Mouse (Mus musculus) neural tube, embryonic 13.5 days (tissue): ENCODE data around the gene Gprin1. TPM values are rescaled to one million over a fixed set of nuclear protein-coding genes. Genes with fewer than 3 reads are reported as not detected.

Experiments
- ATAC-seq: fragments of 200-750 bp; cut with Nextera tagmentation; 2 replicates; pipeline ENCODE4 v1.8.0; 2017; ENCODE audit warnings: low read depth, mild to moderate bottlenecking, moderate TSS enrichment, moderate library complexity
- H3K27ac ChIP-seq: fragments of 300-500 bp; sonication (generic); replicated peaks from 2 replicates; pipeline ENCODE4 v1.5.1; 2015; ENCODE audit warnings: moderate library complexity, mild to moderate bottlenecking, inconsistent platforms
- H3K27me3 ChIP-seq: fragments of 300-500 bp; sonication (generic); 2 replicates; pipeline ENCODE4 v1.6.1; 2015; ENCODE audit warnings: mild to moderate bottlenecking, inconsistent platforms
- H3K36me3 ChIP-seq: fragments of 300-500 bp; sonication (generic); 2 replicates; pipeline ENCODE4 v1.6.1; 2015; ENCODE audit warnings: mild to moderate bottlenecking, inconsistent platforms
- H3K4me1 ChIP-seq: fragments of 300-500 bp; sonication (generic); replicated peaks from 2 replicates; pipeline ENCODE4 v1.6.1; 2015; ENCODE audit warnings: inconsistent platforms
- H3K4me2 ChIP-seq: fragments of 300-500 bp; sonication (generic); 2 replicates; pipeline ENCODE4 v1.6.1; 2015; ENCODE audit warnings: inconsistent platforms, mild to moderate bottlenecking, moderate library complexity
- H3K4me3 ChIP-seq: fragments of 300-500 bp; sonication (generic); 2 replicates; pipeline ENCODE4 v1.5.1; 2015; ENCODE audit warnings: mild to moderate bottlenecking, inconsistent platforms
- H3K9ac ChIP-seq: fragments of 300-500 bp; sonication (generic); 2 replicates; pipeline ENCODE4 v1.6.1; 2015; ENCODE audit warnings: moderate library complexity, mild to moderate bottlenecking, inconsistent platforms
- H3K9me3 ChIP-seq: fragments of 300-500 bp; sonication (generic); 2 replicates; pipeline ENCODE4 v1.6.1; 2016; ENCODE audit warnings: inconsistent platforms
- WGBS: fragments of 180-500 bp; shearing (Covaris S2); methylation state at CpG from one replicate; pipeline ENCODE4 v1.1.7; 2015; 5-methylcytosine and 5-hydroxymethylcytosine counted together
- polyA plus RNA-seq: library from polyadenylated mRNA; unstranded; fragments of >200 nt; fragmentation: Nextera tagmentation; extraction: Ambion mirVana; gene quantifications from 2 replicates; pipeline ENCODE4 v1.2.1, GENCODE M21; 2015

Gene Gprin1
- polyA plus RNA-seq, 1 experiment from 2014 or later = 17.5 TPM

DNA sequence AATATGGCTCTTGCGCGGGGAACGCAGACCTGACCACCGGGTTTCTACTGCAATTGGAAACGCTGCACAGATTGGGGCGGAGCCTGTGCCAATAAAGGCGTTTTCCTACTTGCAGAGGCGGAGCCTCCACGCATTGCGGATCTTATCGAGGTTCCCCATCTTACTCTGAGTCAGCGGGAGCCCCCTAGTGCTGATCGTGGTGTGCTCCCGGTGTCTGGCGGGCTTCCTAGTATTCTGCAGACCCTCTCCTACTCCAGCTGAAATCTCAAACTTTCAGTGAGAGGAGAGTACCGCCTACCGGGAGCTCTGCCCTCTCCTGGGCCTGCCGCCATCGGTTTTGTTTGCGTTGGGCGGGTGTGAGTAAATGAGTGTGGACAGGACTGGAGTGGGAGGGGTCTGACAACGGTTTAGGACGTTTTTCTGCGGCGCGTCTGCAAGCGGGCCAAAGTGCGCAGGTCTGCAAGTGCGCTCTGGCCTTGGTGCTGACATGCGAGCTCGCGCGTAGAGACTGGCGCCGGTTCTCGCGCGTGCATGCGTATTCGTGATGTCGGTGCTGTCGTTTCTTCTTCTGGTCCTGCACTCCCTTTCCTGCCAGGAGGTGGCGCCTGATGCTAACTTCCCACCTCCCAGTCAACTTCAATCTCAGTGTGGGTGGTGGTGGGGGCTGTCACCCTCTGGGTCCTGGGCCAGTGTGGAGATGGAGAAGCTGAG, 8.5 kb upstream of the Gprin1 start:
- ATAC-seq = peak; percentile 82
- peak overlapping the region; percentile 84 for H3K4me2 ChIP-seq
- H3K27ac ChIP-seq = peak overlapping the region; percentile 94
- peak overlapping the region; percentile 71 for H3K9ac ChIP-seq
- peak overlapping the region; percentile 43 for H3K4me3 ChIP-seq
- peaks cover 29% of the 10 kb centered on the region for H3K27me3 ChIP-seq
- H3K36me3 ChIP-seq = no peaks in the 10 kb centered on the region
- H3K4me1 ChIP-seq = peaks cover 68% of the 10 kb centered on the region
- under 1% methylated on average over 43 of the region's 43 CpGs for WGBS
- no peaks in the 10 kb centered on the region for H3K9me3 ChIP-seq

DNA sequence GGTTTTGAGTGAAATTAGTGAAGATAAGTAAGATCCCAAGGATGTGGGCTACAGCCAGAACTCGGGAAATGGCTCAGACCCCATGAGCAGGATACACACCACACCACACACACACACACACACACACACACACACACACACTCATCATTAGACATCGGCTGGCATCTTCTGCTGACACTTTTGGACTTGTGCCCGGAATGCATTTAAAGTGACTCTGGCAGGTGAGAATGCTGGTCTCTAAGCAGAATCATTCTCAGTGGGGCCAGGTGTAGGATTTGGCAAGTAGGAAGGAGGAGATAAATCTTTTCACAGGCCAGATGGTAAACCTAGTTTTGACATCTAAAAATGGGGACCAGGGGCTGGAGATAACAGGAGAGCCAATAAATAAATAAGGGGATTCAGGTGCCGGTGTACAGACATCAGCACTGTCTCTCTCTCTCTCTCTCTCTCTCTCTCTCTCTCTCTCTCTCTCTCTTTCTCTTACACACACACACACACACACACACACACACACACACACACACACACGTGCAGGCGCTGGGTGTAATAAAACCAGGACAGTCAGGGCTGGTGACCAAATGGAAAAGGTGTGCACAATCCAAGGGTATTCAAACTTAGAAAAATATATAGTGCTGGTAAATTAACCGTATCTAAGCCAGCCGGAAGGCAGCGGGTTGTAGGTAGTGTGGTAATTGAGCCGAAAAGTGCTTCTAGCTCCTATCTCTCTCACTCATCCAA, 7.6 kb upstream of the Gprin1 start:
- peak overlapping the region; percentile 71 for H3K9ac ChIP-seq
- peaks cover 72% of the 10 kb centered on the region for H3K4me1 ChIP-seq
- ATAC-seq = peak; percentile 4
- H3K9me3 ChIP-seq = no peaks in the 10 kb centered on the region
- peaks cover 27% of the 10 kb centered on the region for H3K27me3 ChIP-seq
- no peaks in the 10 kb centered on the region for H3K36me3 ChIP-seq
- H3K4me2 ChIP-seq = peak overlapping the region; percentile 84
- H3K27ac ChIP-seq = peak overlapping the region; percentile 94
- peak overlapping the region; percentile 43 for H3K4me3 ChIP-seq
- WGBS = 38% methylated on average over 10 of the region's 10 CpGs

DNA sequence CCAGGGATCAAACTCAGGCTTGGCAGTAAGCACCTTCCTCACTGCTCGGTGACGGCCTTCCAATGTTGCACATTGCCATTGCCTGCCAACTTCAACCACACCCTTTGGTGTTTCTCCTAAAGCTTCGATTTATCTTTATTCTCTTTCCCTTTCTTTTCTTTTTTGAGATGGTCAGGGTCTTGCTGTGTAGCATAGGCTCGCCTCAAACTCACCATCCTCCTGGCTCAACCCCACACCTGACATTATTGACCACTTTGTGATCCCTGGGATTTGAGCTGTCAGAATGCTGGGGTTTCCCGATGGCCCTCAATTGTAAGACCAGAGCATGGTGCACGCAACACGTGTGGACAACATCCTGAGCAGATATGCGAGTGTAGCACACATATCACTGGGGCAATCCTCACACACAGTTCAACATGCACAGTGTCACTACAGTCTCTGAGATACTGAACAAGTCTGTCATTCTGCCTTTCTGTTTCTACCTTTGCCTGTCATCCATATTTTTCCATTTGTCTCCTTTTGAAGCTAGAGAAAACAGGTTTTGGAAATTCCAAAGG, 6.6 kb upstream of the Gprin1 start:
- H3K9ac ChIP-seq = no peak overlapping the region
- WGBS = 89% methylated on average over 8 of the region's 8 CpGs
- H3K27me3 ChIP-seq = peaks cover 29% of the 10 kb centered on the region
- peaks cover 72% of the 10 kb centered on the region for H3K4me1 ChIP-seq
- H3K4me3 ChIP-seq = no peak overlapping the region
- H3K9me3 ChIP-seq = no peaks in the 10 kb centered on the region
- H3K27ac ChIP-seq = peak overlapping the region; percentile 80; the same call in 1 of the 2 replicates
- no peak overlapping the region for H3K4me2 ChIP-seq
- H3K36me3 ChIP-seq = no peaks in the 10 kb centered on the region
- no peak for ATAC-seq

DNA sequence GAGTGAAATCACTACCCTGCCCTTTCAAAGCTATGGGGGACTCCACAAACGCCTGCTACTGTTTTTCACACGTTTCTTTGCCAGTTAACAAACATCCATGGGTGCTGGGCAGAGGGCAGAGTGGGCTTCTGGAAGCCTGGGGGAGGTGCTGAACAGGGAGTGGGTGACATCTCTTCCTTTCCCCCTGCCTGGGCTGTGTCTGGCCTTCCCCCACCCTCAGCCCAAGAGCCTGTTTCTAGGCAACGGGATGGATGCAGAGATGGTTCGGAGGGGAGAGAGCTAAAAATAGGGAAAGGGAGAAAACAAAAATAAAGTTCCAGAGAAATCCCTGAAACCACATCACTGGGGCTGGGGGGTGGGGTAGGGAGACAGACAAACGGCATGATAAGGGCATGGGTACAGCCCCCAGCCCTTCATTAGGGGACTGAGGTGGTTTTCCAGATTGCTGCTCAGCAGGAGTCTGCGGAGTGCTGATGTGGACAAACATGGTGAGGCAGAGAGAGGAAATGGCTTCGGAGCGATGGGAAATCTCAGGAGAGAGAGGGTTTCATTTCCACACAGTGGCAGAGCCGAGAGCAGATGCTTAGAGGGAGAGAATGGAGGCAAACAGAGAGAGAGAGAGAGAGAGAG, 5.6 kb upstream of the Gprin1 start:
- Histone ChIP-seq H3K36me3 (no peaks in the 10 kb centered on the region), H3K4me1 (peaks cover 73% of the 10 kb centered on the region), H3K4me3 (no peak overlapping the region), H3K27ac (peak overlapping the region; percentile 80), H3K27me3 (peaks cover 29% of the 10 kb centered on the region), H3K9ac (peak overlapping the region; percentile 23; the same call in 1 of the 2 replicates), H3K9me3 (no peaks in the 10 kb centered on the region), H3K4me2 (peak overlapping the region; percentile 32)
- WGBS = 10% methylated on average over 9 of the region's 9 CpGs
- no peak for ATAC-seq

GRCm38 (mm10) chr13:54754169-54755080, 4.8 kb upstream of the Gprin1 start:
- no peaks in the 10 kb centered on the region for H3K9me3 ChIP-seq
- H3K27me3 ChIP-seq = peaks cover 29% of the 10 kb centered on the region
- 36% methylated on average over 12 of the region's 12 CpGs for WGBS
- H3K36me3 ChIP-seq = no peaks in the 10 kb centered on the region
- peak overlapping the region; percentile 31; the same call in 1 of the 2 replicates for H3K9ac ChIP-seq
- no peak overlapping the region for H3K4me3 ChIP-seq
- no peak overlapping the region for H3K4me2 ChIP-seq
- H3K4me1 ChIP-seq = peaks cover 70% of the 10 kb centered on the region
- no peak for ATAC-seq
- H3K27ac ChIP-seq = peak overlapping the region; percentile 80; the same call in 1 of the 2 replicates

DNA sequence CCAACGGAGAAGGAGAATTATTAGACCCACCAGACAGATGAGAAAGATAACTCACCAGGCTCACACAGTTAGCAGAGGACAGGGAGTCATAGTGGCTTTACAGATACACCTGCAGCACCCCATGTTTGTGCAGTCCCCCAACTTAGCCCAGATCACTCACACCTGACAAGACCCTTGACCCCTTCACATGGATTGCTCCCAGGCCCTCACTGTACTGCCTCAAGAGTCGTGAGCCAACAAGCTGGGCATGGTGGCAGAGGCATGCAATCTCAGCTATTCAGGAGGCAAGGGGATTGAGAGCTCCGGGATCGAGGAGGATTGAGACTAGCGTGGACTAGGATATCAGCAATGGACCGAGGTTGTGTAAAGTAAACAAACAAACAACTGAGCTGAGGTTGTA, 4.1 kb upstream of the Gprin1 start:
- no peak for ATAC-seq
- Histone ChIP-seq H3K9me3 (no peaks in the 10 kb centered on the region), H3K4me2 (no peak overlapping the region), H3K36me3 (no peaks in the 10 kb centered on the region), H3K9ac (peak overlapping the region; percentile 31; the same call in 1 of the 2 replicates), H3K27me3 (peaks cover 29% of the 10 kb centered on the region), H3K4me1 (peaks cover 66% of the 10 kb centered on the region), H3K4me3 (no peak overlapping the region), H3K27ac (0 out of 2 replicates have a peak overlapping the region, but pooled peaks have one; percentile 52)
- WGBS = 65% methylated on average over 6 of the region's 6 CpGs

DNA sequence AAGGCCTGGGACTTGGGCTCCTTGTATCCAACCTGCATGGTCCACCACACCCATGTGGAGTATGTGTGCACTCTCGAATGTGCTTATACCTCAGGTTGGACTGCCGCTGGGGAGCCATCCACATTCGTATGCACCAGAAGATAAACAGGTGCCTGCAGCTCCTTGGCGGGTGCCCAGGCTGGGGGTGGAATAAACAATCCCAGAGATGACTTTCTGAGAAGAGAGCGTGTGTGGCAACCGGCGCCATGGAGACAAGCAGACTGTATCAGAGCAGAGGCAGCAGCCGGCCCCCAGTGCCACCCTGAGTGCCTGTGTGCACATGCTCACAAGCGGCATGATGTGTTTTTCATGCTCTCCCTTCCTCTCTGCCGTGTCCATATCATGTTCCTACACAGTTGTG, 3.0 kb upstream of the Gprin1 start:
- Histone ChIP-seq H3K4me1 (peaks cover 68% of the 10 kb centered on the region), H3K9ac (no peak overlapping the region), H3K27ac (no peak overlapping the region), H3K27me3 (peaks cover 29% of the 10 kb centered on the region), H3K9me3 (no peaks in the 10 kb centered on the region), H3K4me3 (no peak overlapping the region), H3K4me2 (no peak overlapping the region), H3K36me3 (peaks cover 3% of the 10 kb centered on the region; the same call in 1 of the 2 replicates)
- WGBS = 66% methylated on average over 10 of the region's 10 CpGs
- ATAC-seq = no peak

DNA sequence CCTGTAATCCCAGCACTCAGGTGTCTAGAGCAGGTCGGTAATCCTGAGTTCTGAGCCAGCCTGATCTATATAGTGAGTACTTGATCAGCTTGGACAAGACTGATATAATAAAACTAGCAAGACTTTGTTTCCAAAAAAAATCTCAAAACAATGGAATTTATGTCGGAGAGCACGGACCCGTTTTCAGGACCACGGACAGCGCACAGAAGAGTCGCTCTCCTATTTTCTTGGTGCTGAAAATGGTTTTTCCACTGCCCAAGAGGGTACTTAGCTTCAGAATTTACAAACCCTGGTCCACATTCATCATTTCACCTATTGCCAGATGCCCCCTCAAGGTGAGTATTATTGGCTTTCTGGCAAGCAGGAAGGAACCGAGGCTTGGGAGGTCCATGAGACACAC, 1.0 kb upstream of the Gprin1 start:
- Histone ChIP-seq H3K9me3 (no peaks in the 10 kb centered on the region), H3K9ac (no peak overlapping the region), H3K36me3 (peaks cover 3% of the 10 kb centered on the region; the same call in 1 of the 2 replicates), H3K4me1 (peaks cover 68% of the 10 kb centered on the region), H3K4me3 (no peak overlapping the region), H3K27me3 (peaks cover 23% of the 10 kb centered on the region), H3K27ac (no peak overlapping the region), H3K4me2 (peak overlapping the region; percentile 78)
- 2% methylated on average over 8 of the region's 8 CpGs for WGBS
- no peak for ATAC-seq

- peak overlapping the region; percentile 78 for H3K4me2 ChIP-seq
- H3K4me3 ChIP-seq = peak overlapping the region; percentile 61
- H3K4me1 ChIP-seq = peaks cover 66% of the 10 kb centered on the region
- peaks cover 23% of the 10 kb centered on the region for H3K27me3 ChIP-seq
- 1% methylated on average over 28 of the region's 100 CpGs for WGBS
- ATAC-seq = peak; percentile 90
- H3K36me3 ChIP-seq = peaks cover 4% of the 10 kb centered on the region; the same call in 1 of the 2 replicates
- no peaks in the 10 kb centered on the region for H3K9me3 ChIP-seq
- peak overlapping the region; percentile 90 for H3K9ac ChIP-seq
- peak overlapping the region; percentile 92 for H3K27ac ChIP-seq
Measured at GRCm38 (mm10) chr13:54749061-54749863, 412 bp downstream of the Gprin1 start.

- Histone ChIP-seq H3K9me3 (no peaks in the 10 kb centered on the region), H3K9ac (peak overlapping the region; percentile 90), H3K4me2 (peak overlapping the region; percentile 78), H3K4me3 (peak overlapping the region; percentile 61), H3K27ac (peak overlapping the region; percentile 92), H3K36me3 (peaks cover 9% of the 10 kb centered on the region; the same call in 1 of the 2 replicates), H3K4me1 (peaks cover 60% of the 10 kb centered on the region), H3K27me3 (peaks cover 23% of the 10 kb centered on the region)
- WGBS = 29% methylated on average over 10 of the region's 10 CpGs
- peak; percentile 37 for ATAC-seq
Measured at GRCm38 (mm10) chr13:54748721-54749060, 983 bp downstream of the Gprin1 start.
